ENCODE assay signal across 14 mouse cellular contexts in genomic region chr14:11612426-11612825, GRCm38 (mm10). TPM values are rescaled to one million over a fixed set of nuclear protein-coding genes. Genes with fewer than 3 reads are reported as not detected.
"Had no signal": no experiment of that assay in that cellular context is flagged by ENCODE, and none has a peak within 500 bp of the region (broad histone marks: within the 10 kb centered on the region; RNA-seq: fewer than 3 reads in every experiment).

No protein-coding gene starts in this region.

- H3K36me3 ChIP-seq: limb, embryonic 10.5 days; liver, embryonic 15.5 days; midbrain, embryonic 12.5 days; neural tube, embryonic 15.5 days had no signal

- H3K4me2 ChIP-seq: liver, embryonic 11.5 days; liver, embryonic 15.5 days; lung, embryonic 14.5 days; midbrain, embryonic 12.5 days; neural tube, embryonic 15.5 days had no signal

- H3K27ac ChIP-seq: left cerebral cortex, adult 2 months; limb, embryonic 10.5 days; liver, embryonic 15.5 days; macrophage; midbrain, embryonic 12.5 days; neural tube, embryonic 15.5 days had no signal

- DNase-seq: kidney, adult 8-10 months; kidney, postnatal 25 days; lung, postnatal 14 days; thymus, adult 18-20 months; thymus, postnatal 14 days had no signal

- H3K27me3 ChIP-seq: liver, embryonic 15.5 days; megakaryocyte, embryonic 14.5 days; midbrain, embryonic 12.5 days; neural tube, embryonic 15.5 days had no signal

- H3K4me1 ChIP-seq: liver, embryonic 15.5 days; megakaryocyte, embryonic 14.5 days had no signal

- H3K9ac ChIP-seq: liver, embryonic 15.5 days; lung, embryonic 14.5 days; midbrain, embryonic 12.5 days; neural tube, embryonic 15.5 days had no signal

- H3K9me3 ChIP-seq: limb, embryonic 10.5 days; liver, embryonic 15.5 days; midbrain, embryonic 12.5 days; neural tube, embryonic 15.5 days had no signal

- H3K4me3 ChIP-seq: left cerebral cortex, adult 2 months; limb, embryonic 10.5 days; liver, embryonic 15.5 days; megakaryocyte, embryonic 14.5 days; midbrain, embryonic 12.5 days; neural tube, embryonic 15.5 days had no signal

RNA-seq across cellular contexts. Expression of gene Ptprg, which starts 59.1 kb away (rescaled TPM):
- polyA plus RNA-seq: macrophage had no signal
